Mouse (Mus musculus): ENCODE results near the gene Ufl1. TPM values are rescaled to one million over a fixed set of nuclear protein-coding genes. Genes with fewer than 3 reads are reported as not detected.

Ufl1 gene
- polyA plus RNA-seq, 1 experiment from 2014 or later = 45.6 TPM

DNA sequence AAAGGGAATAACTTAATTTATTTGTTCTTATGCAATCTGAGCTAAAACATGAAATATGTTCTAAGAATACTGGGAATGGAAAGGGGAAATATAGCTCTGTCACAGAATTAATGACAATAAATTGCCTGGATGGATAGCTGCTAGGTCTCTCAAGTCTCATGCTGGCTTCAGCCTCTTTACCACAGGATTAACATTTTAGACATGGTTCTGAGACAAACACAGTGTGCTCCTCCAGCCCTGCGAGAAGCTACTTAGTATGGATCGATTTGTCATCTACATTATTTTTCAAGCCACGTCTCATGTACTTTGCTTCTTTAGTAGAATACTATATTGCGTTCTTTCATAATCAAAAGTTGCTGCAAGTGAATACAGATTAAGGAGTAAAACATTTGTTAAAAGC, 75.5 kb downstream of the Ufl1 start:
- WGBS = 84% methylated on average over 4 of the region's 4 CpGs
- Histone ChIP-seq H3K4me2 (replicated peaks; ENCODE audit: low read depth, low read length) (no peak overlapping the region), H3K4me1 (replicated peaks; ENCODE audit: control insufficient read depth, insufficient read depth, low read length) (no peaks in the 10 kb centered on the region), H3K27me3 (ENCODE audit: control insufficient read depth, insufficient read depth, low read length) (no peaks in the 10 kb centered on the region), H3K9ac (ENCODE audit: low read depth, low read length) (no peak overlapping the region), H3K9me3 (ENCODE audit: control insufficient read depth, low read length) (no peaks in the 10 kb centered on the region), H3K27ac (ENCODE audit: low read depth, low read length) (no peak overlapping the region), H3K36me3 (ENCODE audit: control insufficient read depth, insufficient read depth, low read length) (no peaks in the 10 kb centered on the region), H3K4me3 (ENCODE audit: low read depth, low read length) (no peak overlapping the region)
- DNase-seq (ENCODE audit: low spot score) = no peak
- no peak for ATAC-seq (ENCODE audit: low FRiP score)

Other genes with a start within 250 kb of the Ufl1 start
- 0.14 TPM in 1 of 2 replicates, not detected in the other for gene Fhl5, start 38.9 kb downstream of the Ufl1 start, polyA plus RNA-seq (2014; fragmentation: Nextera tagmentation; extraction: Ambion mirVana)